Mouse (Mus musculus) ovary, adult 18-20 months (tissue): ENCODE results near the gene Wdr49.

Experiments used
- DNase-seq: peaks from one replicate; pipeline ENCODE4 v3.0.0; 2022; ENCODE audit warnings: low spot score, mixed read lengths

Wdr49 gene

GRCm38 (mm10) chr3:75482056-75482455, at the start of gene Wdr49:
Gene Wdr49, minus strand, starts transcription at chr3:75482156.
- no peak for DNase-seq

- DNase-seq, result no peak
These were observed 49.1 kb upstream of the Wdr49 start for GRCm38 (mm10) chr3:75531074-75531473.

GRCm38 (mm10) chr3:75522527-75522926, 40.6 kb upstream of the Wdr49 start:
- DNase-seq, result no peak

- DNase-seq, result no peak
These were observed 39.4 kb upstream of the Wdr49 start for GRCm38 (mm10) chr3:75521314-75521713.

DNA sequence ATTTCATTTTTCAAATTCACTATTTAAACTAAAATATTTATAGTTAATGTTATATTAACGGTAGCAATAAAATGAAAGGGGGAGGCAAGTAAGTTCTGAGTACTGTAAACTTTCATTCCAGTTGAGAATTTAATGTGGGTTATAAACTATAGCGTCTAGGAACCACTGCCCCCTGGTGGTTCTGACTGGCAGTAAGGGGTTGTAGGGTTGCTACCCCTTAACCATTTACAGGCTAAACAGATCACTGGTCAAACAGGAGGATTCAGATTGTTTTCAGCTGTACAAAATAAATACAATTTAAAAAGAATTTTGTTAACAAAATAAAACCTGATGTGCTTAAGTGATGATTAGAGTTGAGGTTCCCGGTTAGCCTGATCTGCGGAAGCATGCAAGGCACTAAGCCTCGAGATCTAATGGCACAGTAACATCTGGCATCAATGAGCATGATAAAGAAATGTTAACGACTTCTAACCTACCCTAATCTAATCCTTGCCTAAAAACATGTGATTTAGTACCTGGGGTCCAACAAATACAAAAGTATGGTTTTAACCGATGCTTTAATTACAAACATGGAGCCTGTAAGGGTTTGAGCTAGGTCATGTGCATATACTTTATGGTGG, 35.8 kb upstream of the Wdr49 start:
- DNase-seq, result no peak

- DNase-seq, result no peak
These were observed 17.3 kb upstream of the Wdr49 start for GRCm38 (mm10) chr3:75498961-75499960.

DNA sequence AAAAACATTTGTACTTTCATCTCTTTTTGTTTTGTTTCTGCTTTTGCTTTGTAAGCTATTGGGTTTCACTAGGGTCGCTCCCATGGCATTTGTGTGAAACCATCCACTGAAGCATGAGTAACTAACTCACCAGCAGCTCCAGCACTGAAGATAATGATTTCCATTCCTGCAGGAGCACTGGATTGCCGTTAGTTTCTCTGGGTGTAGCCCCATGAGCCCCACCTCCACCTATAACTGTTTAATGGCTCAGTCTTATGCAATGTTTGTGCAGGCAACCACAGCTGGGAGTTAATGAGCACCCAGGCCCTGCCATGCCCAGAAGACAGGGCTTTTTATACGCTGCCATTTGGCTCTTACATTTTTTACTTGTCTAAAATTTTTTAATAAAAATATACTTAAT, 11.0 kb upstream of the Wdr49 start:
- DNase-seq, result no peak

GRCm38 (mm10) chr3:75475106-75475505, 6.8 kb downstream of the Wdr49 start:
- no peak for DNase-seq

GRCm38 (mm10) chr3:75474657-75475056, 7.3 kb downstream of the Wdr49 start:
- no peak for DNase-seq

DNA sequence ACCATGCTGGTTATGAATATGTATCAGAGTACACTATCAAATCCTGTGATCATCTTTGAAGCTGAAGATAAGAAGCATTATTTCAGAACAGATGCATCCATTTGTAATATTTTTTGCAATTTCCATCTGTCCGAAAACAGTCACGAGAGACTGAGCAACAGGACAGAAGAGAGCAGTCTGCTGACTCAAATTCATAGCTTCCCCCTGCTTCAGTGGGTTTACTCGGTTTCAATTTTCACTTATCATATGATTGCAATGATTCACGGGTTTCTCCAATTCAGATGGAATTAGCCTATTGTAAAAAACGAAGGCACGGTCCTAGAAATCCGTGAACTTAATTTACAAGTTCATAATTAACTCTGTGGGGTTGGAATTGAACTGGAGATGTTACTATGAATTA, 13.8 kb downstream of the Wdr49 start:
- DNase-seq, result no peak

- DNase-seq, result no peak
These were observed 51.3 kb downstream of the Wdr49 start for GRCm38 (mm10) chr3:75430564-75431181.

- no peak for DNase-seq
These were observed 86.0 kb downstream of the Wdr49 start for GRCm38 (mm10) chr3:75395918-75396317.

GRCm38 (mm10) chr3:75395121-75395895, 86.6 kb downstream of the Wdr49 start:
- DNase-seq, result no peak

- no peak for DNase-seq
These were observed 87.5 kb downstream of the Wdr49 start for GRCm38 (mm10) chr3:75394487-75394886.

DNA sequence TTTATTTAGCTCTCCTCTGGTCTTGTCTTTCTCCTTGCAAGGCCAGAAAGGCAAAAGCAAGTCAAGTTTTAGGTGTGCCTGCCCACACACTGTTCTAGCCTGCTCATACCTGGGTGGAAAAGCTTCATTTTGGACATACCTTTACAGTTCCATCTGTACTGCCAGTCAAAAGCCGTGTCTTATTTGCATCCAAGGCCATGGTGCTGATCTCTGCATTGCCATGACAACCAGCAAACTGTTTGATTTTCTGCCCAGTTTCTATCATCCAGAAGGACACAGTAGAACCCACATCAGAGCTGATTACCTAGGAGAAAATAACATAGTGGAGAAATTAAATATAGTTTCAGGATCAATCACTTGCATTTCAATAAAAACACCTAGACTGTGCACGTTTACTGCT, 100.2 kb downstream of the Wdr49 start:
- DNase-seq, result no peak

- no peak for DNase-seq
These were observed 128.0 kb downstream of the Wdr49 start for GRCm38 (mm10) chr3:75353972-75354371.

GRCm38 (mm10) chr3:75337196-75337595, 144.8 kb downstream of the Wdr49 start:
- no peak for DNase-seq

- no peak for DNase-seq
These were observed 161.0 kb downstream of the Wdr49 start for GRCm38 (mm10) chr3:75320999-75321398.

DNA sequence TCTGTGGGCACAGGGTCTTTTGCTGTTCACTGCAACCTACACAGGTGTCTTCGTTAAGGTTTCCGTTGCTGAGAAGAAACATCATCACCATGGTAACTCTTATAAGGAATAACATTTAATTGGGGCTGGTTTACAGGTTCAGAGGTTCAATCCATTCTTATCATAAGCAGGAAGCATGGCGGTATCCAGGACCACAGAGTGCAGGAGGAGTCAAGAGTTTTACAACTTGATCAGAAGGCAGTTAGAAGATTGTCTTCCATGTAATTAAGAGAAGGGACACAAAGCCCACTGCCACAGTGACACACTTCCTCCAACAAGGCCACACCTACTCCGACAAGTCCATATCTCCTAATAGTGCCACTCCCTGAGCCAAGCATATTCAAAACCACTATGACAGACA, 173.1 kb downstream of the Wdr49 start:
- DNase-seq, result no peak

GRCm38 (mm10) chr3:75308228-75308627, 173.7 kb downstream of the Wdr49 start:
- no peak for DNase-seq

GRCm38 (mm10) chr3:75305584-75305983, 176.4 kb downstream of the Wdr49 start:
- DNase-seq, result no peak

DNA sequence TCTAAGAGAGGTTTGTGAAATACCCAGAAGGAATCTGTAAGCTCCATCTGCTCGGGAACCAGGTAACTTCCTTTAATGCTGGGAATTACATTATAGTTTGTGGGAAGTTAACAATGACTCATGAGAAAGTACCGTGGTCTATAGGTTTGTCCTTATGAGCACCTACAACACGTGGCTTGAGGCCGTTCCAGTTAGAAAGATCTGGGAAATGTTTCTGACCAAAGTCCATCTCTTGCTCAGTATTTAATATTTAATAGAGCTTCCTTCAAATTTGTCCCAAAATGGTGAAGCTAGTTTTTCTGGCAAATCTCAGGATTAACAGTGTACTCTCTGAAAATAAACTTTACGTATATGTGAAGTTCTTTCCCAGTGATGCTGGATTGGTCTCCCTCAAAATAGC, 177.3 kb downstream of the Wdr49 start:
- DNase-seq, result no peak
